Mouse (Mus musculus) kidney, postnatal 0 days (tissue): Measurements from ENCODE around the gene Nrap. TPM values are rescaled to one million over a fixed set of nuclear protein-coding genes. Genes with fewer than 3 reads are reported as not detected.
A peak's percentile ranks its signal among the peaks of the same experiment; 100 is the strongest.

Source experiments
- ATAC-seq: fragments of 200-750 bp; cut with Nextera tagmentation; replicated peaks from 2 replicates; pipeline ENCODE4 v1.8.0; 2017; ENCODE audit warnings: low read depth, moderate number of reproducible peaks, moderate TSS enrichment, moderate library complexity; ENCODE audit not compliant: low FRiP score
- DNase-seq: peaks from one replicate; pipeline ENCODE4 v3.0.0-alpha.2; 2016; ENCODE audit warnings: low spot score
- H3K27ac ChIP-seq: fragments of 300-500 bp; sonication (generic); 2 replicates; pipeline ENCODE4 v1.5.1; 2014; ENCODE audit warnings: mild to moderate bottlenecking
- H3K27me3 ChIP-seq: fragments of 300-500 bp; sonication (generic); 2 replicates; pipeline ENCODE4 v1.6.1; 2014; ENCODE audit warnings: low read length, mixed read lengths; ENCODE audit not compliant: insufficient read depth
- H3K36me3 ChIP-seq: fragments of 300-500 bp; sonication (generic); 2 replicates; pipeline ENCODE4 v1.6.1; 2014; ENCODE audit warnings: low read length, mixed read lengths; ENCODE audit not compliant: insufficient read depth
- H3K4me1 ChIP-seq: fragments of 300-500 bp; sonication (generic); replicated peaks from 2 replicates; pipeline ENCODE4 v1.6.1; 2014; ENCODE audit warnings: antibody characterized with exemption, low read length, mixed read lengths; ENCODE audit not compliant: insufficient read depth
- H3K4me2 ChIP-seq: fragments of 300-500 bp; sonication (generic); 2 replicates; pipeline ENCODE4 v1.6.1; 2014; ENCODE audit warnings: mild to moderate bottlenecking, low read length, moderate library complexity, mixed read lengths
- H3K4me3 ChIP-seq: fragments of 300-500 bp; sonication (generic); replicated peaks from 2 replicates; pipeline ENCODE4 v1.5.1; 2014; ENCODE audit warnings: low read depth, low read length
- H3K9ac ChIP-seq: fragments of 300-500 bp; sonication (generic); 2 replicates; pipeline ENCODE4 v1.6.1; 2014; ENCODE audit warnings: low read depth, low read length
- H3K9me3 ChIP-seq: fragments of 300-500 bp; sonication (generic); replicated peaks from 2 replicates; pipeline ENCODE4 v1.6.1; 2016; ENCODE audit warnings: low read length, inconsistent platforms, mixed read lengths
- CTCF ChIP-seq: IDR thresholded peaks from 2 replicates; pipeline ENCODE4 v1.5.1; 2016; ENCODE audit warnings: antibody characterized with exemption, low read depth, mild to moderate bottlenecking, moderate library complexity
- WGBS: fragments of 180-500 bp; shearing (Covaris S2); extraction: QIAGEN DNeasy Blood & Tissue Kit; methylation state at CpG from one replicate; pipeline ENCODE4 v1.1.7; 2014; 5-methylcytosine and 5-hydroxymethylcytosine counted together
- polyA plus RNA-seq: library from polyadenylated mRNA; unstranded; fragments of >200 nt; fragmentation: Nextera tagmentation; extraction: Ambion mirVana; gene quantifications from 2 replicates; pipeline ENCODE4 v1.2.1, GENCODE M21; 2015

Gene Nrap
- polyA plus RNA-seq, 1 experiment from 2014 or later: 0.41 TPM

- ATAC-seq (no peak), DNase-seq (no peak)
- no peak overlapping the region for H3K9ac ChIP-seq
- H3K27ac ChIP-seq: no peak overlapping the region
- 0 out of 2 replicates have a peak, but pooled peaks cover 9% of the 10 kb centered on the region for H3K4me1 ChIP-seq
- no peaks in the 10 kb centered on the region for H3K9me3 ChIP-seq
- H3K36me3 ChIP-seq: no peaks in the 10 kb centered on the region
- no peak for TF ChIP-seq CTCF
- no peaks in the 10 kb centered on the region for H3K27me3 ChIP-seq
- H3K4me3 ChIP-seq: no peak overlapping the region
- peak overlapping the region; percentile 89 for H3K4me2 ChIP-seq
Observed at GRCm38 (mm10) chr19:56398528-56398795, 8.6 kb upstream of the Nrap start.

- 47% methylated on average over 11 of the region's 11 CpGs for WGBS
- H3K27me3 ChIP-seq: no peaks in the 10 kb centered on the region
- H3K4me1 ChIP-seq: 0 out of 2 replicates have a peak, but pooled peaks cover 9% of the 10 kb centered on the region
- H3K4me3 ChIP-seq: peak overlapping the region; percentile 60
- peak overlapping the region; percentile 91 for H3K27ac ChIP-seq
- ATAC-seq (no peak), DNase-seq (no peak)
- H3K36me3 ChIP-seq: no peaks in the 10 kb centered on the region
- peak overlapping the region; percentile 74 for H3K9ac ChIP-seq
- TF ChIP-seq CTCF: no peak
- H3K4me2 ChIP-seq: peak overlapping the region; percentile 89
- no peaks in the 10 kb centered on the region for H3K9me3 ChIP-seq
Observed at GRCm38 (mm10) chr19:56397663-56398527, 8.1 kb upstream of the Nrap start.

- DNase-seq: peak; percentile 81
- Histone ChIP-seq H3K27me3 (no peaks in the 10 kb centered on the region), H3K4me2 (peak within 1 kb of the TSS; percentile 89), H3K9me3 (no peaks in the 10 kb centered on the region), H3K4me1 (0 out of 2 replicates have a peak, but pooled peaks cover 9% of the 10 kb centered on the region), H3K9ac (peak within 1 kb of the TSS; percentile 74), H3K36me3 (no peaks in the 10 kb centered on the region), H3K27ac (peak within 1 kb of the TSS; percentile 91), H3K4me3 (peak within 1 kb of the TSS; percentile 60)
- under 1% methylated on average over 74 of the region's 78 CpGs for WGBS
- no peak; the same call in 1 of the 2 replicates for TF ChIP-seq CTCF
- peak; percentile 66 for ATAC-seq
Observed at GRCm38 (mm10) chr19:56396669-56397621, 7.1 kb upstream of the Nrap start, which contains the start of gene Casp7. Casp7 (plus strand) TSS chr19:56397129.

- 36% methylated on average over 12 of the region's 12 CpGs for WGBS
- H3K27me3 ChIP-seq: no peaks in the 10 kb centered on the region
- peak overlapping the region; percentile 60 for H3K4me3 ChIP-seq
- no peak overlapping the region for H3K27ac ChIP-seq
- no peaks in the 10 kb centered on the region for H3K9me3 ChIP-seq
- peak overlapping the region; percentile 89 for H3K4me2 ChIP-seq
- no peak for TF ChIP-seq CTCF
- 0 out of 2 replicates have a peak, but pooled peaks cover 9% of the 10 kb centered on the region for H3K4me1 ChIP-seq
- ATAC-seq (no peak), DNase-seq (no peak)
- no peaks in the 10 kb centered on the region for H3K36me3 ChIP-seq
- peak overlapping the region; percentile 74 for H3K9ac ChIP-seq
Observed at GRCm38 (mm10) chr19:56396227-56396626, 6.4 kb upstream of the Nrap start.

GRCm38 (mm10) chr19:56395183-56395935 lies 5.5 kb upstream of the Nrap start:
- Histone ChIP-seq H3K4me3 (no peak overlapping the region), H3K9ac (no peak overlapping the region), H3K27ac (no peak overlapping the region), H3K4me2 (no peak overlapping the region), H3K36me3 (no peaks in the 10 kb centered on the region), H3K9me3 (no peaks in the 10 kb centered on the region), H3K27me3 (no peaks in the 10 kb centered on the region), H3K4me1 (0 out of 2 replicates have a peak, but pooled peaks cover 9% of the 10 kb centered on the region)
- DNase-seq (no peak), ATAC-seq (no peak)
- no peak for TF ChIP-seq CTCF
- WGBS: 84% methylated on average over 16 of the region's 16 CpGs
